Mouse (Mus musculus): ENCODE measurements at regions not wholly inside any gene's neighbourhood (a gene's known extent, or its start where the extent isn't known, plus 50 kb on each side); places are given as distances from the start of the nearest gene placed in this dataset.
A peak's percentile ranks its signal among the peaks of the same experiment; 100 is the strongest.

DNA sequence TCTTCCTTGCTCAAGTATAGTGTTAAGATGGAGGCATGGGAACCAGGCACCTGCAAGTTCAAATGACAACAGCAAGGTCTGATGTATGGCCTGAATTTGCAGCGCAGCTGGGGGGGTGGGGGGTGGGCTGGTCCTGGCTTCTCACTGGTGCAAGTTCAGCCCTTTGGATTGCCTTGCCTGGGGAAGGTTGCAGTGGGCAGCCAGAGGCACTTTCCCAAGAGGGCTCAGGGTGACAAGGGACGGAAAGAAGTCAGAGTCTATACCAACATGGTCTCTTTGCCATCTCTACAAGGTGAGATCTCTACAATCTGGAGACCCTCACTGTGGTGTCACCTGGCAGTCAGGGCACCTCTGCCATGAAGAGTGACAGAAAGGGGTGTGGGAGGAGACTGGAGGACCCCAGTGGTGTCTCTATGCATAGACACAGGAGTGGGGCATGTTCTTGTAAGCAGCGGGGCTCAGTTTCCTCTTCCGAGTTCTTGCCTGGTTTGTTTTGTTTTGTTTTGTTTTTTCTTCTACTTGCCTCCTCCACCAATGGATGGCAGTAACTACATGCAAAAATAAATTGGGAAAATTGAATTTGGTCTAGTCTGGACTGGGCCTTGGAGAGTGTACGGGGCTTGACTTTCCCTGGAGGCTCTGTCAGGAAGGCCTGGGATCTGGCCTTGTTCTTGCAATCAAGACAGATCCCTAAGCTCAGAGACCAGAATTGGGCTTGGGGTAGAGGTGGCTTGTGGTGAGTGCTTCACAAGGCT lies 284.4 kb upstream of the Cnr1 start:
- WGBS = 90% methylated on average over 5 of the region's 5 CpGs
- H3K4me1 ChIP-seq = peaks cover 16% of the 10 kb centered on the region
- H3K9me3 ChIP-seq (replicated peaks) = no peaks in the 10 kb centered on the region
- no peaks in the 10 kb centered on the region for H3K27me3 ChIP-seq (ENCODE audit: low read depth, poor library complexity, severe bottlenecking)
- no peak overlapping the region for H3K4me3 ChIP-seq
- 0 out of 2 replicates have a peak overlapping the region, but pooled peaks have one; percentile 17 for H3K27ac ChIP-seq (replicated peaks)
- DNase-seq (ENCODE audit: low spot score) = no peak
- no peaks in the 10 kb centered on the region for H3K36me3 ChIP-seq

GRCm38 (mm10) chr4:33640576-33641255 lies 283.7 kb upstream of the Cnr1 start:
- no peaks in the 10 kb centered on the region for H3K36me3 ChIP-seq
- 67% methylated on average over 11 of the region's 11 CpGs for WGBS
- H3K4me1 ChIP-seq = peaks cover 16% of the 10 kb centered on the region
- H3K4me3 ChIP-seq = no peak overlapping the region
- no peaks in the 10 kb centered on the region for H3K27me3 ChIP-seq (ENCODE audit: low read depth, poor library complexity, severe bottlenecking)
- H3K27ac ChIP-seq (replicated peaks) = 0 out of 2 replicates have a peak overlapping the region, but pooled peaks have one; percentile 55
- no peaks in the 10 kb centered on the region for H3K9me3 ChIP-seq (replicated peaks)
- DNase-seq (ENCODE audit: low spot score) = no peak

GRCm38 (mm10) chr4:33641883-33642282 lies 282.5 kb upstream of the Cnr1 start:
- no peak for DNase-seq (ENCODE audit: low spot score)
- no peaks in the 10 kb centered on the region for H3K36me3 ChIP-seq
- H3K9me3 ChIP-seq (replicated peaks) = no peaks in the 10 kb centered on the region
- no peak overlapping the region for H3K27ac ChIP-seq (replicated peaks)
- H3K4me1 ChIP-seq = peaks cover 16% of the 10 kb centered on the region
- no peaks in the 10 kb centered on the region for H3K27me3 ChIP-seq (ENCODE audit: low read depth, poor library complexity, severe bottlenecking)
- 62% methylated on average over 6 of the region's 6 CpGs for WGBS
- no peak overlapping the region for H3K4me3 ChIP-seq

DNA sequence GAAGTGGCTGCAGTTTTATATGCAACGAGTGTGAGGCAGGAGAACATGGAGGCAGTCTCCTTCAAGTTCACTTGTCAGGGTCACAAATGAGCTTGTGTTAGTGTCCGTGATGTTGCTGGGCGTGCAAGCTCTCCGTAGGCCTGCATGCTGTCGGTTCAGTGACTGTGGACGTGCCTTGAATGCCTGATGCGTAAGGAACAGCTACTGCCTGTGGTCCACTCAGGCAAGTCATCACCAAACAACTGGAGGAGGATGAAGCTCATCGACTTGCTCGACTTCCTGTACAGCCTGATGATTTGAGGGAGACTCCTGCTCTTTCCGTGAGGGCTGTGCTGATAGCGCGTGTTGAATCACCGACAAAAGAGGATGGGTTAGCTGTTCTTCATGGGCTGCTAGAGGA lies 281.9 kb upstream of the Cnr1 start:
- Histone ChIP-seq H3K36me3 (no peaks in the 10 kb centered on the region), H3K27me3 (ENCODE audit: low read depth, poor library complexity, severe bottlenecking) (no peaks in the 10 kb centered on the region), H3K9me3 (replicated peaks) (no peaks in the 10 kb centered on the region), H3K27ac (replicated peaks) (0 out of 2 replicates have a peak overlapping the region, but pooled peaks have one; percentile 7), H3K4me1 (peaks cover 16% of the 10 kb centered on the region), H3K4me3 (no peak overlapping the region)
- DNase-seq (ENCODE audit: low spot score) = no peak
- WGBS = 92% methylated on average over 13 of the region's 13 CpGs

DNA sequence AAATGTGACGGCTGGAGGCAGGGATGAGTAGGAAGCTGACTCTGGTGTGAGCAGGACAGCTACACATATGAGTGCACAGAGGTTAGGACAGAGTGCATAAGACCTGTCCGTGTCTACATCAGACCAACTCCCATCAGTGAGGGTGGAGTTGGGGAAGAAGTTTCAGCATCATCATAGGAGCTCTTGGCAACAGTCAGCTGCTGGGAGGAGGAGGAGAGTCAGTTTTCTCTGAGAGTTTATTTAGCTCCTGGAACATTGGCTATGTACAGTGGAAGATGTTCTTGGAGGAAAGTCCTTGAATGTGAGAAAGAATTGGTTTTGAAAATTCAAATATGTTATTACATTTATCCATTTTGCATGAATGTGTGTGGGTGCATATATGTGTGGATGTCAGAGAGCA lies 279.2 kb upstream of the Cnr1 start:
- no peak for DNase-seq (ENCODE audit: low spot score)
- H3K27ac ChIP-seq (replicated peaks) = no peak overlapping the region
- WGBS = 90% methylated on average over 2 of the region's 2 CpGs
- H3K4me1 ChIP-seq = peaks cover 16% of the 10 kb centered on the region
- no peaks in the 10 kb centered on the region for H3K9me3 ChIP-seq (replicated peaks)
- H3K36me3 ChIP-seq = no peaks in the 10 kb centered on the region
- no peak overlapping the region for H3K4me3 ChIP-seq
- no peaks in the 10 kb centered on the region for H3K27me3 ChIP-seq (ENCODE audit: low read depth, poor library complexity, severe bottlenecking)

DNA sequence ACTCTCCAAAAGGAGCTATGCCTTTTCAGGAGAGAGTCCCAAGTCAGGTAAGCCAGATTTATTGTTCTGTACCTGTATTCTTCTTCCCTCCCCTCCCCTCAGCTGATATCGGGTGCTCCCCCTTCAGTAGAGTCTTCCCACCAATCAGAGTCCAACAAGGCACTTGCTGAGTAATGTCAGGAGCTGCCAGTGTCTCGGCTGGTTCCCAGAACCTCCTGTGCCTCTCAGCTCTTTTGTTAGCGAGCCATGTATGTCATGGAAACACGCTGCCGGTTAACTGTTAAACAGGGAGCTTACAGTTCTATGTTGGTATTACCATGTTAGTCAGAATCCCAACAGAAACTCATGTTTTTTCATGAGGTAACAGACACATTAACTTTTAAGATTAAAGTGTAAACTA lies 273.1 kb upstream of the Cnr1 start:
- no peaks in the 10 kb centered on the region for H3K27me3 ChIP-seq (ENCODE audit: low read depth, poor library complexity, severe bottlenecking)
- DNase-seq (ENCODE audit: low spot score) = no peak
- H3K4me1 ChIP-seq = no peaks in the 10 kb centered on the region
- H3K27ac ChIP-seq (replicated peaks) = no peak overlapping the region
- H3K36me3 ChIP-seq = no peaks in the 10 kb centered on the region
- H3K4me3 ChIP-seq = no peak overlapping the region
- H3K9me3 ChIP-seq (replicated peaks) = no peaks in the 10 kb centered on the region
- WGBS = 84% methylated on average over 5 of the region's 5 CpGs

GRCm38 (mm10) chr4:33659766-33660165 lies 264.6 kb upstream of the Cnr1 start:
- Histone ChIP-seq H3K27me3 (ENCODE audit: low read depth, poor library complexity, severe bottlenecking) (no peaks in the 10 kb centered on the region), H3K36me3 (no peaks in the 10 kb centered on the region), H3K9me3 (replicated peaks) (no peaks in the 10 kb centered on the region), H3K4me1 (peaks cover 16% of the 10 kb centered on the region), H3K27ac (replicated peaks) (no peak overlapping the region), H3K4me3 (no peak overlapping the region)
- WGBS = 91% methylated on average over 14 of the region's 14 CpGs
- no peak for DNase-seq (ENCODE audit: low spot score)

- Histone ChIP-seq H3K27ac (replicated peaks) (no peak overlapping the region), H3K4me1 (peaks cover 16% of the 10 kb centered on the region), H3K36me3 (no peaks in the 10 kb centered on the region), H3K27me3 (ENCODE audit: low read depth, poor library complexity, severe bottlenecking) (no peaks in the 10 kb centered on the region), H3K9me3 (replicated peaks) (no peaks in the 10 kb centered on the region), H3K4me3 (no peak overlapping the region)
- DNase-seq (ENCODE audit: low spot score) = no peak
- 84% methylated on average over 5 of the region's 5 CpGs for WGBS
Measured at GRCm38 (mm10) chr4:33660553-33660952, 263.8 kb upstream of the Cnr1 start.

GRCm38 (mm10) chr4:33661862-33662261 lies 262.5 kb upstream of the Cnr1 start:
- no peak overlapping the region for H3K4me3 ChIP-seq
- 80% methylated on average over 3 of the region's 3 CpGs for WGBS
- DNase-seq (ENCODE audit: low spot score) = no peak
- no peaks in the 10 kb centered on the region for H3K27me3 ChIP-seq (ENCODE audit: low read depth, poor library complexity, severe bottlenecking)
- H3K36me3 ChIP-seq = no peaks in the 10 kb centered on the region
- H3K27ac ChIP-seq (replicated peaks) = no peak overlapping the region
- no peaks in the 10 kb centered on the region for H3K9me3 ChIP-seq (replicated peaks)
- H3K4me1 ChIP-seq = peaks cover 16% of the 10 kb centered on the region

DNA sequence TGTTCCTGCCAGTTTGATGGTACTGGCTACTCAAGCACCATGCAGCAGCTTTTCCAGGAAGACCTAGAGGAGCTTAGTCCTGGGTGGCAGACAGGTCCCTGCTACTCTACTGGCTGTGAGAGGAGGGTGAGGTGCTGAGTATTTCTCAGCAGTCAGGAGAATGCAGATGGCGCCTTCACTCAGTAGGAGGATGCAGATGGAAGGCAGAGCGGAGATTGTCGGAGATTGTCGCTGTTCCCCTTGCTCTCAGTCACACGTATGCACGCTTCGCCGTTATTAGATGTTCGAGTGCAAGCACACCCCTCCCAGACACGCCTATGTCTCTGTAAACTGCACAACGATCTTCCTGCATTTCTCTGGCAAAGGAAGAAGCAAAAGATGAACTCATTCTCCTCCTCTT lies 261.4 kb upstream of the Cnr1 start:
- Histone ChIP-seq H3K27me3 (ENCODE audit: low read depth, poor library complexity, severe bottlenecking) (no peaks in the 10 kb centered on the region), H3K36me3 (no peaks in the 10 kb centered on the region), H3K4me1 (peaks cover 23% of the 10 kb centered on the region), H3K9me3 (replicated peaks) (no peaks in the 10 kb centered on the region), H3K4me3 (no peak overlapping the region), H3K27ac (replicated peaks) (no peak overlapping the region)
- WGBS = 76% methylated on average over 11 of the region's 11 CpGs
- no peak for DNase-seq (ENCODE audit: low spot score)

DNA sequence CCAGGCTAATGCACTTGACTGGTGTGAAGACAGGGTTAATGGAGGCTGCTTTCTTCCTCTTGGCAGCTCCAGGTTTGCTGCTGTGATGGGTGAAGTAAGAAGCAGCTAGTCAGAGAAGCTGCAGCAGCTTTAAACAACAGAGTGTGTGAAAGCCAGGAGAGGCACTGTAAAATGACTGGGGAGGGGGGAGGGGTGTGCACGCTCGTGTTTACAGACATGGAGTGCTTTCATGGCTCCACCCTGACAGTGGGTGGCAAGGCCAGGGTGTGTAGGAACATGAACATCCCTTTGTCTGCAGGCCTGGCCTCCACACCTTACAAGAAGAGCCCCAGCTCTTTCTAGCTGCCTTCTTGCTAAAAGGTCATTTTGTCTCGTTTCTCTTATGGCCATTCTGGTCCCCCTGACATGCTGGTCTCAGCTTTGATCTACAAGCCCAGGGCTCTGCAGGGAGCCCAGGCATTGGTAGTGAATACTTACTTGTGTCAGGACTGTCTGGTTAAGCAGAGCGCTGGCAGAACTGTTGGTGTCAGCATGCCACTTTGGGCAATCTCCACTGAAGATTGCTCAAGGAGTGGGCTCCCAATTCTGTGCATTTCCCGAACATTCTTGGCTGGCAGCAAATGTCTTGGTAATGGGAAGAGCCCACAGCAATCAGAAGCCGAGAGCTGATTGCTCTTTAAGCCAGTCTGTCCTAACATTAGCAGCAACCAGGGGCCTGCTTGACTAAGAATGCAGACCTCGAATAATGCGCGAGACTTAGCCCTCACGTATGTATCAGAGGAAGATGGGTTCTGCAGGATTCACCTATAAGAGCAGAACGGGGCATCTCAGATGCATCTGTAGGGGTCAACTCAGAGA lies 260.5 kb upstream of the Cnr1 start:
- 61% methylated on average over 11 of the region's 11 CpGs for WGBS
- Histone ChIP-seq H3K9me3 (replicated peaks) (no peaks in the 10 kb centered on the region), H3K4me1 (peaks cover 29% of the 10 kb centered on the region), H3K27ac (replicated peaks) (peak overlapping the region; percentile 65), H3K27me3 (ENCODE audit: low read depth, poor library complexity, severe bottlenecking) (no peaks in the 10 kb centered on the region), H3K4me3 (no peak overlapping the region), H3K36me3 (no peaks in the 10 kb centered on the region)
- DNase-seq (ENCODE audit: low spot score) = no peak

- Histone ChIP-seq H3K4me1 (peaks cover 31% of the 10 kb centered on the region), H3K27ac (replicated peaks) (peak overlapping the region; percentile 28), H3K4me3 (no peak overlapping the region), H3K9me3 (replicated peaks) (no peaks in the 10 kb centered on the region), H3K36me3 (no peaks in the 10 kb centered on the region), H3K27me3 (ENCODE audit: low read depth, poor library complexity, severe bottlenecking) (no peaks in the 10 kb centered on the region)
- no peak for DNase-seq (ENCODE audit: low spot score)
- WGBS = 85% methylated on average over 5 of the region's 5 CpGs
Measured at GRCm38 (mm10) chr4:33664474-33664822, 259.9 kb upstream of the Cnr1 start.
